Mouse (Mus musculus): ENCODE data around the gene Lamc2.

The Lamc2 gene

DNA sequence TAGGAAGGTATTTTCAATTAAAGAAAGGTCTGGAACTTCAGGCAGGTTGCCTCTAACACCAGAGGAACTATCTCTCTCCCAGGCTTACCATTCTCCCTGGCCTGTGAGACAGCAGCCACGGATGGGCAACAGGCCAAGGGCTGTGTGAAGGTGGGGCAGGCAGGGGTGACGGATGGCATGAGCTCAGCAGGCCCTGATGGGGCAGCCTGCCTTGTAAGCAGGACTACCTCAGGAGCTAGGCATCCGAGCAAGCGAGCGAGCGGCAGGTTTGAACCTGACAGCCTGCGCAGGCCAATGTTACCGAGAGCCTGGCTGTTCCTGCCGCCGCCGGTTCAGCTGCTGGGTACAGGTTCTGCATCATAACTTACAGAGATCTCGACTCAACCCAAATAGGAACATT lies 11.4 kb downstream of the Lamc2 start:
- DNase-seq (ENCODE audit: low read depth) = no peak

DNA sequence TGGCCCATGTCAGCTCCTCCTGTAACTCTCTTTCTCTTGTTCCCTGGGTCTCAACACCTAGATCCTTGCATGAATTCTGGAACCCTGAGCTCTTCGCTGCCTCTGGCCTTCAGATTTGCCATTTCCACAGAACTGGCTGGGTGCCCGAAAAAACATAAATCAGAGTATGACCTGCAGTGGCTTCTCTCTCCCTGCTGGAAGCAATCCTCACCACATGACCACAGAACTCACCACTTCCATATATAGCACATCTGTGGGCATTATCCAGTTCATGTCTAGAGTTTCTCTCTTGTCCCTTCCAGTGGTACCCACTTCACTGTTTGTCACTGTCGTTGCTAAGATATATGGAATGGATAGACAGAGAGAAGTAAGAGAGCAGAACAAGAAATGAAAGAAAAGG lies 13.0 kb downstream of the Lamc2 start:
- DNase-seq (ENCODE audit: low read depth) = no peak

DNA sequence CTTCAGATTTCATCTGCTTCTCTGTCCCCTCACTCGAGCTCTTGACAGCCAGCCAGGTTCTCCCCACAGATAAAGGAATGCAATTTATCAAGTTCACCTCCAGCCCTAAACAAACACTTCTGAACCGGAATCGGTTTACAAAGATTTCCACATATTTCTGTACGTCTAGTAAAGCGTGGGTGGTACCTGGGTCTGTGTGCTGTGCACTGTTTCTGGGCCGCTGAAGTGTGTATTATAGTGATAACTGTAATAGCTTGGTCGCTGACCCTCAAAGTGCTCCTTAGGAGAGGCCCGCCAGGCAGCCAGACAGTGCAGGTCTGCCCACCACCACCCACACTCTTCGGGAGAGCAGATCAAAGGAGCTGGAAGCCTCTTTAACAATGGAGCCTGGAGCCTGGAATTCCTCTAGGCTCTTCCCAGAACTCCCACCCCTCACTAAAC lies 13.9 kb downstream of the Lamc2 start:
- DNase-seq (ENCODE audit: low read depth) = no peak

DNA sequence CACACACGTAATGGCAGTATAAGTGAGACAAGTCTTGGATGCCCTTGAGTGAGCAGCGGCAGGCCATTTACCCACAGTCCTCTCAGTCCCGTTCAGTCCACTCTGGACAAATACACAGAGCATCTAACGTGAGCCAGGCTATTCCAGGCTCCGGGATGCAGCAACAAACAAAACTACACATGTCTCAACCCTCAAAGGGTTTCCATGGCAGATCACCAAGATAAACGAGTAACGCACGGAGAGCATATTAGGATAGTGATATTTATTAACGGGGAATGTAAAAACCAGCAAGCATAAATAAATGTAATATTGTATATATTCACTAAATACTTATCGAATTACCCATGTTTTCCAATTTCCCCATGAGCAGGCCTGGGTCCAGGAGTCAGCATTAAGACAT lies 15.2 kb downstream of the Lamc2 start:
- no peak for DNase-seq (ENCODE audit: low read depth)

DNA sequence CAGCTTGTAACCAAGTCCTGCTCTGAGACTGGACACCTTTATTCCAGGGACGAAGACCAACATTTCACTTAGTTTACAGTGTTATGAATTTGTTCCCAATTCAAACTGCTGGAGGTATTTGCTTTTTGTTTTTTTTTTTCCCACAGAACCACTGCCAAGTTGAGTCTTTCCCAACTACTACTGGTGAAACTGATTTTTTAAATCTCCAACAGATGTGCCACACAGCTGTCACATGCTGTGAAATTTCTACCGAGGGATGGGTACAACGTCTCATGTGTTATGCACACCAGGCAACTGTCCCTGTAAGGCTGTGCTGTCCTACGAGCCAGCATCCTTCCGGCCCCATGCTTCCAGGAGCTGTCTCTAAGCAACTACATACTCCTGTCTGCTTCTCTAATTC lies 18.0 kb downstream of the Lamc2 start:
- DNase-seq (ENCODE audit: low read depth) = no peak

DNA sequence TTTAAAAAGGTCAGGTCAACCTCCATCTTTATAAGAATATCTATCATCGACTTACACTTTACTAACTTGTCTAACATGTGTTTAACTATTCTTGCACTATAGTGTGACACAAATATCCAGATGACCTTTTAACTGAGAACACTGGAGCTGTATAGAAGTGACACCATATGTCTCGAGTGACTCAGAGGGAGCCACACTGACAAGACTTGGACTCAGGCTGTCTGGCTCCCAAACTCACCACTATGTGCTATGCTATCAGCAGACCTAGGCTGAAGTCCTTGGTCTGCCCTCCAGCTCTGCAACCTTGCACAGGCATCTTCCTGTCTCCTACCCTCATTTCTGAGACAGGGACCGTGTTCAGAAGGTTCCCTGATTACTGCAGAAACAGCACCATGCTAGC lies 22.4 kb downstream of the Lamc2 start:
- no peak for DNase-seq (ENCODE audit: low read depth)

DNA sequence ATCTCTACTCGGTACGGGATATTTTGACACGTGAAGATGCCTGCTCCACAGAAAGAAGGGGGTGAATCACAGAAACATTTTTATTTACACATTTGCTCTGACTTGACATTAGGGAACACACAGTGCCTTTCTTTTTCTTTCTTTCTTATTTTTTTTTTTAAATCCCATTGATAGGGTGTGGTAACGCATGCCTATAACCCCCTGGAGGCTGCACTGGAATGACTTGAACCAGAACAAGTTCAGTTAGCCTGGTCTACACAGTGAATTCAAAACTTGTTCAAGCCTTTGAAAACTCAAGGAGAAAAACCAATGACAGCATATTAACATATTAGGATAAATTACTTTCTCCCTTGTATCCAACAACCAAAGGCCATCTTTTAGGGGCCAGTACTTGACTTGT lies 27.1 kb downstream of the Lamc2 start:
- no peak for DNase-seq (ENCODE audit: low read depth)

DNA sequence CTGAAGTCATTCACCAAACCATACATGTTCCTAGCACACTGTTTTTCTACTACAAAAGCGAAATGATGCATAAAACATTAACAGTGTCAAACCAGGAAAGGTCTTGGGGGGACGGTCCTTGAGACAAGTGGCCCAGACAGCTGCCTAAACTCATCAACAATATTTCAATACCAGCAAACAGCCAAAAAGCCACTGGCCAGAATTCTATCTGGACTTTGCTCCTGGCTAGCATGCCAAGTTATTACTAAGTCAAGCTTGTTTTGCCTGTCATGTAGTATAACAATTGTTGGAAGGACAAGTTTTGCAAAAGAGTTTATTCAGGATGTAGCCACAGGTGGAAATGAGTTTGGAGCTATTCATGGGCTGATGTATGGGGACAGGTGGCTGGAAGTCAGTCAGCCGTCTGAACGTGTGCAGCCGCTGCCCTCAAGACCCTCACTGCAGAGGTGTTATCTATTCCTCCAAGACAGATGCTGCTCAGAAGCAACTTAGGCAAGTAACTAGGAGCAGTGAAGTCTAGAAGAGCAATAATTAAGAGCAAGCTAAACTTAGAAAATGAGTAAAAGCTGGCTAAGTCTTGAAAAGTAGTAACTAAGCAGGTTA lies 29.1 kb downstream of the Lamc2 start:
- no peak for DNase-seq (ENCODE audit: low read depth)

DNA sequence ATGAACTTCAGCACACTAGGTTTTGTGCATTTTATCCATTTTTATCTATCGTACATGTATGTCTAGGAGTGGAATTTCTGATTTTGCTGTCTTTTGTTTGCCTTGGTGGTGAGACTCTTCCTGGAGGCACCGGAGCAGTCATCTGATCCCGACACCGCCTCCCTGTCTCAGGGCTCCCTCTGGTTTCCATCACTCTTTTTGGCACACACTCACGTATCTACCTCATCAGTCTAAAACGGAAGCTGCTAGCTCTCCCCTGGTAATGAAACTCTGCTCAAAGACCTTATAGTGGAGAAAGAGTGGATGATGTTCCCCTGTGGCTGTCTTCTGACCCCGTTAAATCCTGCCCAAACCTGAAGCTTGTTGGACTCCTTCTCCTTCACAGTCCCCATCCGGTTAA lies 30.9 kb downstream of the Lamc2 start:
- DNase-seq (ENCODE audit: low read depth) = no peak

DNA sequence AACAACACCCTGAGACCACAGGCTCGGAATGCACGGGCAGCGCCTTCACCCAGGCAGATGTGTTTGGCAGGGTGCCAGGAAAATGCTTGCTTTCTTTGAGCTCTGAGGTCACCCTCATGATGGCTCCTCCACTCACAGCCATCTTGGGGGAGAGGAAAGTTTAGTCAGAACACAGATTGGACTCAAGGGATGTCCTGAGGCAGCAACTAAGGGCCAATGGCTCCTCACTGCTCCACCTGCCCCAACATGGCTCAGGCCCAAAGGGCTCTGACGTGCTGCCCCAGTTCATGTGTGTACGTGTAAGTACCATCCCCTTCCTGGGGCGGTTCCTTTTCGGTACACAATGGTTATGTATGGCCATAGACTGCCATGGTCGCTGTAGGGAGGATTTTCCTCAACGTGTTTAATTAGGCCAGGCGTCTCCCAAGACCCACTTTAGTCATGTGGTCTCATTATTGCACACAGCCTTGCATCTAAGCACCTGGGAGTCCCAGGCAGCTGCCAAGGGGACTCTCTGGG lies 32.6 kb downstream of the Lamc2 start:
- peak; percentile 15 for DNase-seq (ENCODE audit: low read depth)

DNA sequence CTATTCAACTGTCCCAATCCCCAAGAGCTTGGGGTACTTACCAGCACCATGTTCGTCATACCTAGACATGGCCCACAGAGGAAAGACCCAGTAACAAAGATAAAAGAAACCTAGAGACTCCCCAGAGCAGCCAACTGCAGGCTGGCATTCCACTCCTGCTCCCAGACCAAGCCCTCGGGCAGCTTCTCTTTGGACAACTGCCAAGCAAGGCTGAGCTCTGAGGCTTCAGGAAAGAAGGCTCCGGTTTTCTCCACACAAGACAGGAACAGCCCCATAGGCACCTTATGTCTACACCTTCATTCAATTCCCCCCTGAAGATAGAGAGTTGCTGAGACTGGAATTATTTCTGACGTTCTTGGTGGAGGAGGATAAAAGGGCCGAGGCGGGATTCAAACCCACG lies 33.7 kb downstream of the Lamc2 start:
- DNase-seq (ENCODE audit: low read depth) = no peak

DNA sequence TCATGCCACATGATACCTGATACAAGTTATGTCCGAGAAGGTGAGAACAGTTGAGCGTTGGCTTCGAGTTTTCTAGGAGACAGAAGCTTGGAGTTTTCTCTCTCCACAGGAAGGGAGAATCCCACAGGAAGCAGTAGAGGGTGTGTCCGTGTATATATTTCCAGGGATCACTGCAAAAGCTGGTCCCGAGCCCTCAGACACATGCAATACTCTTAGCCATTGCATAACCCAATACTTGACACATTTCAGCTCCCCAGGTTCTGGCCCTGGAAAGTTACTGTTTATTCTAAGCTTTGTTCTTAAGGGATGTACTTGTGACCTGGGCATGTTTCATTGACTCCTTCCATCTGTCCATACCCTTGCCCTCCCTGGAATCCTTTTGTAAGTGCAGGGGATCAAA lies 40.5 kb downstream of the Lamc2 start:
- no peak for DNase-seq (ENCODE audit: low read depth)

DNA sequence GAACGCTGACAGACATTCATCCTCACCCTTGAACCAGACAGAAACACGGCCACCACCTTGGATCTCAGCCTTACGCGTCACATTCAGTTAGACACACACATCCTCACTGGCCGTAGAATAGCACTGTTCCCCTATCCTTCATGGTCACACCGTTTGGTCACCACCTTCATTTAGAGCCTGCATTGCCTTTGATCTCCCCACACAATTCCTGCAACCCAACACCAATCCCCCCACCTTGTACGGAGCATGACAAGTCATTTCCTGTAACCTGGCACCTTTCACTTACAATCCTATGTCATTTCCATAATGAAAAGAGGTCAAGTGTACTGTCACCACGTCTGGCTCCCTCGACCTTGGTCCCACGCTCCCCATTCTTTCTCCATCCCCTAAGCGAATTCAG lies 42.2 kb downstream of the Lamc2 start:
- no peak for DNase-seq (ENCODE audit: low read depth)

DNA sequence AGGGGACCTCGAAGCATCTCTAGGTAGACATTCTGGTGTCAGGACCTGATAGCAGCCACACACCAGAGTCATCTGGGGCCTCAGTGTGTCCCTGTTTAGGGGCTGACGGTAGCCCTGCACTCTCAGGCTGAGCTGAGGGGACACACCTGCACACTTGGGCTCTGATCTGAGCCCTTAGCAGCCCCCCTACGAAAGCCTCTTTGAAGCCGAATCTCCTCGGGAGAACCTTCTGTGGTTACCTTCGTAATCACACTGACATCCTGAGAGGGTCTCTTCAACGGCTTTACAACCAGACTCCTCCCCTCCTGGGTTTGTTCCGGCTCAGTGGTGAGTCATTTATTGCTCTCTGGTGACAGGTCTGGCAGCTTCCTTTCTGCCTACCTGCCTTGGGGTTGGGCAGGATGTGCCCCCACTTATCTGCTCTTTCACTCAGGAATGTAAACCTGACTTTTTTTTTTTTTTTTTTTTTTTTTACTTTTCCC lies 45.5 kb downstream of the Lamc2 start:
- DNase-seq (ENCODE audit: low read depth) = peak; percentile 33

DNA sequence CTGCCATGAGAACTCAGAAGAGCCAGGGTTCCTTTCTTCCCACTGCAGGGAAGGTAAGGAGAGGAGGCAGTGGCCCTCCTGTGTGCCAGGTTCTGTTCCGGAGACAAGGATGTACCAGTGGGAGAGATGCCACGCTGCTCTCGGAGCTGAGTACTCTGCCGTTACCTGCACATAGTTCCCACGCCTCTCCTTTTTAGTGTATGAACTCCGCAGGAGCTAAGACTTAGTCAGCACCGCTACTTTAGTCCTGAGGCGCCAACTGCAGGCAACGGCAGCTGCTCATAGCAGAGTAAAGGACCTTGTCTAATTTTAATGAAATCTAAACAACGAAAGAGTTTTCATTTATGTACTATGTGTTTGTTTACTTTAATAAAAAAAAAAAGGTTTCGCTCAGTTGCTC lies 46.0 kb downstream of the Lamc2 start:
- DNase-seq (ENCODE audit: low read depth) = no peak

DNA sequence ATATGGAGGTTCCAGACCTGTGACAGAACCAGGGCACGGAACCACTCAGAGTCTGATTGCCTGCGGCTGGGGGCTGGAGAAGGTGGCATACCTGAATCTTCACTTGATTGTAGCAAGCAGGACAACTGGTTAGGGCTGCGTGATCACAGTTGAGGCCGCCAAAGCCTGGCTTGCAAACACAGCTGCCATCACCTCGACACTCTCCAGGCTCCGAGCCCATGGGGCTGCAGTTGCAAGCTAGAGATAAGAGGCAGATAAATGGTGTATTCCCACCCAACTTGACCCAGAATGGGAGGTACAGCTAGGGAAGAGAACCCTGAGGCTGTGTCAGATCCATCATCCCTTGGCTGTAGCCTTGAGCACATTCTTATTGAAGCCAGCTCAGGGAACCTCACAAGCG lies 46.6 kb downstream of the Lamc2 start:
- DNase-seq (ENCODE audit: low read depth) = no peak

DNA sequence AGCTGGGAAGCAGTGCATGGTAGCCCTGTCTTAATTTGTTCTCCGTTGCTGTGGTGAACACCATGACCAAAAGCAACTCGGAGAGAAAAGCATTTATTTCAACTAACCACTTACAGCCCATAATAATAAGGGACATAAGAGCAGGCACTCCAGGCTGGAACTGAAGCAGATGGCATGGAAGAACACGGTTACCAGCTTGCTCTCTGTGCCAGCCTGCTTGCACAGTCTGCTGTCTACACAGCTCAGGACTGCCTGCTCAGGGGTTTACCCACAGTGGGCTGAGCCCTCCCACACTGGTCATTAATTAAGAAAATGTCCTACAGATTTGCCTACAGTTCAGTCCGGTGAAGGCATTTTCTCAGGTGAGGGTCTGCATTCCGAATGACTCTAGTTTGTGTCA lies 47.8 kb downstream of the Lamc2 start:
- DNase-seq (ENCODE audit: low read depth) = no peak

DNA sequence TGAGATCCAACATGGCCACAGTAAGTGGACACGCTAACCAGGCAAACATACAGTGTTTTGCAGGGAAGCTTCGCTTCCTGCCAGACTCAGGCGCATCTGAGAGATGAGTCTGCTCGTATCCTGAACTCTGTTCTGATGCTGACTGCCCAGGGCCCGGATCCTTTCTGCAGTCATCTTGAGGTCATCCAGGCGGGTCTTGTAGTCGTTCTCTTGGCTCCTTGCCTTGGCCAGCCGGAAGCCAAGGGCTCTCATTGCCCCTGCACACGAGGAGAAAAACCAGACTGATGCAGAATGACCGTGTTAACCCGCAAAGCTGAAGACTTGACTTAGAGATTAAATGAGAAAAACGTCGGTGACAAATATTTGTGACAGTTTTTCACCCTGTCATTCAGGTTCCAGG lies 49.6 kb downstream of the Lamc2 start:
- DNase-seq (ENCODE audit: low read depth) = no peak

DNA sequence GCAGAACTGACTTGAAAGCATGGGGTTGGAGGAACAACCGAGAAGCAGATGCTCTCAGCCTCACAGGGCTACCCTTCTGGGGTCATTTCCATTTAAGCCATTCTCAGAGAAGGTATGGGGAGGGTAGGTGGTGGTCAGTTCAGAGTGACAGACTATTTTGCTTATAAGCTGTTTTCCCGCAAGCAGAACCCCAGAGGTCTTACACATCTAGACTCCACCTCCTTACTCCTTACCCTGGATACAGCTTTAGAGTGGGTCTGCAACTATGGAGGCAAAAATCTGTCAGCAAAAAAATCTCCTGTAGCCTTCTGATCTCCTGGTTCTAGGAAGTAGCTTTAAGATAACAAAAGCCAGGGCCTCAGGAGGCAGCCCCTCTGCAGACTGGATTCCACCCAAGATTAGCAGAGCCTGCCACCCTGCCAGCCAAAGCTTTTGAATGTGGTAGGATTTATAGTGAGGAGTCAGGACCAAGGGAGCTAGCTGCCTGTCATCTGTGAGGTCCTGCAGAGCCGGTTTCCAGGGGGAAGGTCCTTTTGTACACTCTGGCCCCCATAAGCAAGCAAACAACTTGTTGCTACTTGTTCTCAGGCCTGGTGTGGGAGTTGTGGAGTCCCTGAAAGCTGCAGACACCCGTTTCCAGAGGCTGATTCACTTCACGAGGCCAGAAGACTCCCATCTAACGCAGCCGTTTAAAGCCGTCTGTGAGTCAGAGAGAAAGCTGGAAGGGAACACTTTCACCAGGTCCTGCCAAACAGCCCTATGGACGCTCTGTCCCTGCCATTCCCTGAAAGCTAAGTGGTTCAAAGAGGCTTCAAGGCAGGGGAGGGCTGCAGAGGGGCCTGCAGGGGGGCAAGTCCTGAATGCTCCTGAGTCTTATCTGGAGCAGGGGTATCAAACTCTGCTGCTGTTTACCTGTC lies 52.1 kb downstream of the Lamc2 start:
- DNase-seq (ENCODE audit: low read depth) = no peak

DNA sequence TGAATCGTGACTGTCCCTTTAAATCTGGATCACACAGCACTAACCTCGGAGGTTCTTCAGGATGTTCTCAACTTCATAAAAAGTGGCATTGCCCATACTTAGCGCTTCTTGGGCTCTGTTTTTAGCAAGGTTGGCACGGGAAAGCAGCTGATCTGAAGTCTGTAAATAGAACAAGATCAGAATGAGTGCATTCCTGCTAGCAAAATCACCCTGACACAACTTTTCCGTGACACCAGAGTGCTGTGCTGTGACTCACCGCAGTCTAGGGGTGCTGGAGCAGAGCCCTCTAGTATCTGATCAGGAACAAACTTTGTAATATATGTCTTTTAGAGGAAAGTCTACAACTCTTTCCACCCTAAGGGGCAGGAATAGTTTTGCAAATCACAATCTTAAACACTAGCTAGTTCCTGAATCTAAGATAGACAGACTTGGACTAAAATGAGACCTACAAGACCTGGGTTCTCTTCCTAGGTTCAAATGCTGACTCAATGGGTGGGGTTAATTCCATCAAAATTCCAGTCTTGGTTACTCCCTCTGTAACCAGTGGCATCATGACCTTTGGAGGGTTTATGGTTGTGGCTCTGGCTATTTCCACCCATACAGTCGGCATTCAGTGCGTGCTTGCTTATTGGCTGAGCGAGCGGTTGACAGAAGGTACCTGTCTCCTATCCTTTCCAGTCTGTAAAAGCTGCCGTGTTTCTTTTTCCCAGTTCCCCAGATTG lies 56.1 kb downstream of the Lamc2 start:
- DNase-seq (ENCODE audit: low read depth) = no peak

DNA sequence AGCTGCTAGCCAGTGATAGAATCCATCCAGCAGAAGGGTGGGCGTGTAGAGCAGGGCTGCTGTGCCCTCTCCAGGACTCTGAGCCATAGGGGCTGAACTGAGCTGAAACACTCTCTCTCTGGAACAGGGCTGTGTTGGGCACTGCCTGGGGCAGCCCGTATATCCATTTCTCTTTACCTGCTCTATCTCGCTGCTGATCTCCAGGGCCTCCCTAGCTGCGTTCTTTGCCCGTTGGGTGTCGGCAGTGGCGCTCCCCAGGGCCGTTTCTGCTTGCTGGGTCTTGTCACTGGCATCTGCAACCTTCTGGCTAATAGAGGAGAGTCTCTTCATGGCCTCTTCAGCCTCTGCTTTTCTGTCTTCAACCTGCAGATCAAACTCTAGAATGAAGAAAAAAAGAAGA lies 57.5 kb downstream of the Lamc2 start:
- no peak for DNase-seq (ENCODE audit: low read depth)

DNA sequence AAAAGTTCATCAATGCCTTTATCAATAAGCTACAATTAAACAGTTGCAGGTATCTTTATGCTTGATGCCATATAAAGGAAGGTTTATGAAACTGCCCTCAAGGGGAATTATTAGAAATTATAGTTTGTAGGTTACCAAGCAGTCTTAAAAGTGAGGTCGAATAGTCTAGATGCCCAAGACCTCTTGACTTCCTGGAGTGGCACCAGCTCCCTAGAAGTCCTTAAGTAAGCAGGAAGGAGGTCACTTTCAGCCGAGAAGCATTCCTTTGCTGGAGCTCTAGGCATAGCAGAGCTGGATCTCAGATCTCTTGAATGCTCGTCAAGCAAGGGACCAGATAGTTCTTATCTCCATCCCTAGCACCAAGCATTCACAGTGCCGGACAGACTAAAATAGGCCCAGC lies 58.6 kb downstream of the Lamc2 start:
- DNase-seq (ENCODE audit: low read depth) = no peak
